Mouse (Mus musculus): ENCODE data around the gene Kcna7. TPM values are rescaled to one million over a fixed set of nuclear protein-coding genes. Genes with fewer than 3 reads are reported as not detected.

The Kcna7 gene
- polyA plus RNA-seq, 1 experiment from 2014 or later, result not detected

DNA sequence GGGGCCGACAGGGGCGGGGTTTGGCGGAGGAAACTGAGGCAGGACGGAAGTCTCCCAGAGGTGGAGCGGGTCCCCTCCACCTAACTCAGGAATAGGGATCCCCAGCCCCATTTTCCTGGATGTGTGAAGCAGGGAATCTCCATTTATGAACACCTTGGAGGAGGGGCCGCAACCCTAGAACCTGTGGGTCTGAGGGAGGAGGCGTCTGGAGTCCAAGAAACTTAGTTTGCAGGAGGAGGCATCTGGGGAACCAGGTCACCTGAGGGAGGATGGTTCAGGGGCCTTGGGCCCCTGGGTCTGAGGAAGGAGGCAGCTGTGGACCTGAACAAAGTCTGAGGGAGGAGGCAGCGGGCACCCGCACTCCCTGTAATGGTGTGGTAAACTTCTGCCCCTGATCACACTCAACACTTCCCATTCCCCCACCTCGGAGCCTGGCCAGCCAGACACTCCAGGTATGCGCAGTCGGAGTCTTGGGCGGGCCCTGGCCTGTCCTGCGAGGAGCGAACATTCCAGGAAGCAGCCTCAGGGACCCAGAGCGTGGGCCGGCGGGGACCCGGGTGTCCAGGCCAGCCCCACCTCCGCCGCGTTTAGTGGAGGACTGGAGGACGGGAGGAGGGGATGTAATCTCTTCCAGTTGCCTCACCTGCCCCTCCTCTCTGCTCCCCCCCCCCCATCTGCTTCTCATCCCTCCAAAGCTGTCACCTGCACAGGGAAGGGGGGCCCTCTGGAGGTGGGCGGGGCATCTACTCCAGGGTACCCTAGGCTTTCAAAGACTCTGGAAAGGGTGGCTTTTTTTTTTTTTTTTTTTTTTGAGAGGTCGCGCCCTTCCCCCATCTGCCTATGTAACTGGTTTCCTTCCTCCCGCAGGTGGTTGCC lies 8.6 kb downstream of the Kcna7 start:
- no peak overlapping the region for H3K27ac ChIP-seq
- H3K4me2 ChIP-seq (replicated peaks), result peak overlapping the region; percentile 78
- peak overlapping the region; percentile 62 for H3K9ac ChIP-seq
- H3K36me3 ChIP-seq, result no peaks in the 10 kb centered on the region
- H3K27me3 ChIP-seq, result peaks cover 99% of the 10 kb centered on the region
- H3K9me3 ChIP-seq (replicated peaks), result no peaks in the 10 kb centered on the region
- 2% methylated on average over 27 of the region's 27 CpGs for WGBS
- peak; percentile 23; the same call in 1 of the 2 replicates for ATAC-seq (ENCODE audit: low FRiP score)
- peak overlapping the region; percentile 44 for H3K4me3 ChIP-seq
- H3K4me1 ChIP-seq, result peaks cover 18% of the 10 kb centered on the region

DNA sequence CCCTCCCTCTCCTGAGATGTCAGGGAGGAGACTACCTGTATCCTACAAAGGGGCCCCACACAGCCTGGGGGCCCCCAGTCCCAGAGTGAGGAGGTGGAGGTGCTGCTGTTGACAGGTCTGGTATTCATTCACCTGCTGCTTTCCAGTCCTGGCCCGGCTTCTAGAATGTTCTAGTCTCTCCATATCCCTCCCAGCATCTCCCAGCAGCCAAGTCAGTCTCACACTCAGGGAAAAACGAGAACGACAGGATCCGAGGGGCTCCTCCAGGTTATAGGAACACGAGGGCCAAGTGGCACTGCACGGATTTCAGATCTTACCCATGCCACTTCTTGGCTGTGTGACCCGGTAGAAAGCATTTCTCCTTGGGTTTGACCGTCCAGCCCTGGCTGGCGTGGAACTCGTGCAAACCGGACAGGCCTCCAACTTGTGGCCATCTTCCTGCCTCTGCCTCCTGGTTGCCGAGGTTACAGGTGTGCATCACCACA lies 9.3 kb downstream of the Kcna7 start:
- WGBS, result 45% methylated on average over 12 of the region's 12 CpGs
- H3K36me3 ChIP-seq, result no peaks in the 10 kb centered on the region
- H3K9me3 ChIP-seq (replicated peaks), result no peaks in the 10 kb centered on the region
- H3K4me1 ChIP-seq, result peaks cover 18% of the 10 kb centered on the region
- no peak overlapping the region for H3K4me2 ChIP-seq (replicated peaks)
- H3K4me3 ChIP-seq, result no peak overlapping the region
- no peak overlapping the region for H3K27ac ChIP-seq
- no peak overlapping the region for H3K9ac ChIP-seq
- ATAC-seq (ENCODE audit: low FRiP score), result no peak
- peaks cover 99% of the 10 kb centered on the region for H3K27me3 ChIP-seq

DNA sequence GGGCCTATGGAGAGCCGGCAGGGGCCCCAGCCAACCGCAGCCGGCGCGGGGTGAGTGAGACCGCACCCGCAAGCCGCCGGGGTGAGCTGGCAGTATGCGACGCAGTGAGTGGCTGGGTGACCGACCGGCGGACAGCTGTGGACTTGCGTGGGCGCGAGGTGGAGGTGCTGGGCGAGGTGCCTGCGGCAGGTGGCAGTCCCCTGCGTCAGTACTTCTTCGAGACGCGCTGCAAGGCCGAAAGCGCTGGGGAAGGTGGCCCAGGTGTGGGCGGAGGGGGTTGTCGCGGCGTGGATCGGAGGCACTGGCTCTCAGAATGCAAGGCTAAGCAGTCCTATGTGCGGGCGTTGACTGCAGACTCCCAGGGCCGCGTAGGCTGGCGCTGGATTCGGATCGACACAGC lies 10.2 kb downstream of the Kcna7 start:
- Histone ChIP-seq H3K4me1 (peaks cover 18% of the 10 kb centered on the region), H3K9me3 (replicated peaks) (no peaks in the 10 kb centered on the region), H3K9ac (no peak overlapping the region), H3K4me2 (replicated peaks) (0 out of 2 replicates have a peak overlapping the region, but pooled peaks have one; percentile 6), H3K4me3 (0 out of 2 replicates have a peak overlapping the region, but pooled peaks have one; percentile 1), H3K27me3 (peaks cover 99% of the 10 kb centered on the region), H3K27ac (no peak overlapping the region), H3K36me3 (peaks cover 2% of the 10 kb centered on the region)
- WGBS, result 11% methylated on average over 37 of the region's 37 CpGs
- ATAC-seq (ENCODE audit: low FRiP score), result no peak

DNA sequence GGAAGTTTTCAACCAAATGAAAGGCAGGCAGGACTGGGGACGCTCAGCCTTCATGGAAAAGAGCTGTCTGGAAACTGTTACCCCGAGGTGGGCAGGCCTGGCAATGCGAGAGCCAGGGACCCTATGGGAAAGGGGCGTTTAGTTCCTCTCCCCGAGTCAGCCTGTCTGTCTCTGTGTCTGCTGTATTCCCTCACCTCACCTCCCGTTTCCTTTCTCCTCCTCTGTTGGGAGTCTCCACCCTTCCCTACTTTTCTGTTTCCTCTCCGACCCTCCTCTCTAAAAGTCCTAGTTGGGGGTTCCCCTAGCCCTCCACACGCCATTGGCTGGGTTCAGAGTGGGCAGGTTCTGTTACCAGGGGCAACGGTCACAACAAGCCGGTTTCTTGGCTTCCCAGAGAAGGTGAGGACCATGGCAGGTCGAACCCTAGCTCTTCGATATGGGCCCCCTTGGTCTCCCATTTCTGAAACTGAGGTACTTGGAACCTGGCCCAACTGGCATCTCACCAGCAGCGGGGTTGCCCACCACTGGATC lies 12.6 kb downstream of the Kcna7 start:
- Histone ChIP-seq H3K4me1 (peaks cover 17% of the 10 kb centered on the region), H3K9me3 (replicated peaks) (no peaks in the 10 kb centered on the region), H3K4me2 (replicated peaks) (no peak overlapping the region), H3K9ac (no peak overlapping the region), H3K4me3 (no peak overlapping the region), H3K36me3 (peaks cover 26% of the 10 kb centered on the region), H3K27ac (no peak overlapping the region), H3K27me3 (peaks cover 86% of the 10 kb centered on the region)
- no peak for ATAC-seq (ENCODE audit: low FRiP score)
- 10% methylated on average over 13 of the region's 13 CpGs for WGBS

- no peak for ATAC-seq (ENCODE audit: low FRiP score)
- Histone ChIP-seq H3K9ac (no peak overlapping the region), H3K9me3 (replicated peaks) (no peaks in the 10 kb centered on the region), H3K4me1 (peaks cover 5% of the 10 kb centered on the region; the same call in 1 of the 2 replicates), H3K4me3 (no peak overlapping the region), H3K27ac (no peak overlapping the region), H3K36me3 (peaks cover 46% of the 10 kb centered on the region), H3K4me2 (replicated peaks) (no peak overlapping the region), H3K27me3 (peaks cover 66% of the 10 kb centered on the region)
- 16% methylated on average over 27 of the region's 27 CpGs for WGBS
Observed at GRCm38 (mm10) chr7:45419859-45420614, 14.6 kb downstream of the Kcna7 start.

DNA sequence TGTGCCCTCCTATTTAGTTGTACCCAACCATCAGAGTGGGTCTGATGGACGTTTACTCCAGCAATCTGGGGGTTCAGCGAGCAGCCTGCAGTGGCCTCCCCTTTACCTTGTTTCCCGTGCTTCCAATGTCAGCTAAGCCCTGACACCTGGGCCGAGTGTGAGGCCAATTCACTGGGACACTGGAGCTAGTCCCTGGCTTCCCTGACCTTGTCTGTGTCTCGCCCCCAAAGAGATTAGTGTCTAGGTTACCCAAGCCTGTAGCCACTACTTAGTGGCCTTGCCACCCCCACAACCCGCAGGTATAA lies 15.1 kb downstream of the Kcna7 start, which contains the start of gene Lhb:
Gene Lhb (plus strand): TSS at position 206 of the 305 bp plus-strand sequence.
- Histone ChIP-seq H3K27ac (no peak within 1 kb of the TSS), H3K27me3 (peaks cover 61% of the 10 kb centered on the region), H3K9ac (no peak within 1 kb of the TSS), H3K4me3 (no peak within 1 kb of the TSS), H3K36me3 (peaks cover 51% of the 10 kb centered on the region), H3K4me1 (peaks cover 5% of the 10 kb centered on the region; the same call in 1 of the 2 replicates), H3K9me3 (replicated peaks) (no peaks in the 10 kb centered on the region), H3K4me2 (replicated peaks) (no peak within 1 kb of the TSS)
- WGBS, result 58% methylated on average over 6 of the region's 6 CpGs
- no peak for ATAC-seq (ENCODE audit: low FRiP score)

- WGBS, result 89% methylated on average over 14 of the region's 14 CpGs
- H3K4me1 ChIP-seq, result peaks cover 5% of the 10 kb centered on the region; the same call in 1 of the 2 replicates
- H3K4me2 ChIP-seq (replicated peaks), result no peak overlapping the region
- H3K9ac ChIP-seq, result no peak overlapping the region
- H3K9me3 ChIP-seq (replicated peaks), result no peaks in the 10 kb centered on the region
- H3K27ac ChIP-seq, result no peak overlapping the region
- no peak for ATAC-seq (ENCODE audit: low FRiP score)
- H3K36me3 ChIP-seq, result peaks cover 56% of the 10 kb centered on the region
- H3K4me3 ChIP-seq, result no peak overlapping the region
- H3K27me3 ChIP-seq, result peaks cover 54% of the 10 kb centered on the region
Observed at GRCm38 (mm10) chr7:45421194-45421593, 15.7 kb downstream of the Kcna7 start.

- Histone ChIP-seq H3K27me3 (peaks cover under 1% of the 10 kb centered on the region), H3K4me3 (no peak overlapping the region), H3K9ac (no peak overlapping the region), H3K36me3 (peaks cover 94% of the 10 kb centered on the region), H3K27ac (no peak overlapping the region), H3K4me2 (replicated peaks) (no peak overlapping the region), H3K4me1 (0 out of 2 replicates have a peak, but pooled peaks cover 3% of the 10 kb centered on the region), H3K9me3 (replicated peaks) (no peaks in the 10 kb centered on the region)
- WGBS, result 96% methylated on average over 8 of the region's 8 CpGs
- ATAC-seq (ENCODE audit: low FRiP score), result no peak
Observed at GRCm38 (mm10) chr7:45426556-45426955, 21.1 kb downstream of the Kcna7 start.

DNA sequence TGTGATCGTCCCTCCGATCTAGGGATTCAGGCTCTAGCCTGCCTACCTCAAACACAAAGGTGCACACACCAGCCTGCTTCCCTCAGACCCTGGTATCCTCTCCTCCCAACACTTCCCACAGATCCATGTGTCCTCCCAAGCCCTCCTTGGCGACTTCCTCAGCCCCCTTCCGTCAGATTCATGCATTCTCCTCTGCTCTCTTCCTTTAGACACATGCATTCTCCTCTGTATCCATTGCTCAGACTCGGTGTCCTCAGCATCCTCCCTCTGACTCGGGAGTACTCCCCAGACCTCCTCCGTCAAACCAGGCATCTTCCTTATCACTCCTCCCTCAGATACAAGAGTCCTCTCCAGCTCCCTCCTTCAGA lies 28.4 kb downstream of the Kcna7 start:
- peaks cover 44% of the 10 kb centered on the region for H3K4me1 ChIP-seq
- WGBS, result 1% methylated on average over 7 of the region's 7 CpGs
- peak overlapping the region; percentile 92 for H3K27ac ChIP-seq
- H3K9ac ChIP-seq, result peak overlapping the region; percentile 89
- H3K36me3 ChIP-seq, result peaks cover 33% of the 10 kb centered on the region
- H3K9me3 ChIP-seq (replicated peaks), result no peaks in the 10 kb centered on the region
- H3K4me3 ChIP-seq, result peak overlapping the region; percentile 88
- no peak; the same call in 1 of the 2 replicates for ATAC-seq (ENCODE audit: low FRiP score)
- H3K27me3 ChIP-seq, result no peaks in the 10 kb centered on the region
- peak overlapping the region; percentile 99 for H3K4me2 ChIP-seq (replicated peaks)

DNA sequence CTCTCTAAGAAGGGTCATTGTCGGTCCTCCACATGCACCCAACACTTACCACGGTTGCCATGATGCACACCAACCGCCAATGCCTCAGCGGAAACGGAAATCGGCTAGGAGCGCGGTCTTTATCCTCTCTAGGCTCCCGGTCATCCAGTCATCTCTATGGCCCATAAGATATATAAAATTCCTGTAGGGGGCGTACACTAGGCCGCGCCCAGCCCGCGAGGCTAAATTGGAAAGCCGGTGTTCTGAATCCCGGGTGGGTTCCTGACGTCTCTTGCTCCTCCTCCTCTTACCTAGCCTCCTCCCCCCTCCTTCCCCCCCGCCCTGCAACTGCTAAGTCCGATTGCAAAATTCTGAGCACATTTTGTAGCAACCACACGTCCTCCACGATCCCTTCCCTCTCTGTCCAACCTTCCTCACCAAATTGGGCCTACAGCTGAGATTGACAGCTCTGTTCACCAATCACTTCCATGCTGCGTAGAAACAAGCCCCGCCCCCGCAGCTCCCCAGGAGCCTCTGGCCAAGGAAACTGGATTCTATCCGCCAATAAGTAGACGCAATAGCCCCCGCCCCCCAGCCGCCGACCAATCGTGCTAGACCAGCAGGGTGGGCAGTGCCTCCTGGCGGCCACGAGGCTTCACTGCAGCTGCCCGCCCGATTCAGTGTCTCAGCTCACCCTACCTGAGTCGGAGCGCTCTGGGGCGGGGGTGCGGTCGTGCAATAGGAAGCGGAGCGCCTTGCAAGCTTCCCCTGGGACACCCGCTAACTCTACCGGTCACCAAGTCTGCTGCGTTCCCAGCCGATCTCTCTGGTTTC lies 29.0 kb downstream of the Kcna7 start, which contains the start of gene Gys1:
Gene Gys1 (plus strand): TSS at position 642 of the 813 bp plus-strand sequence.
- peaks cover 44% of the 10 kb centered on the region for H3K4me1 ChIP-seq
- ATAC-seq (ENCODE audit: low FRiP score), result peak; percentile 97
- H3K4me2 ChIP-seq (replicated peaks), result peak within 1 kb of the TSS; percentile 99
- peak within 1 kb of the TSS; percentile 88 for H3K4me3 ChIP-seq
- peak within 1 kb of the TSS; percentile 92 for H3K27ac ChIP-seq
- peaks cover 27% of the 10 kb centered on the region for H3K36me3 ChIP-seq
- no peaks in the 10 kb centered on the region for H3K9me3 ChIP-seq (replicated peaks)
- no peaks in the 10 kb centered on the region for H3K27me3 ChIP-seq
- H3K9ac ChIP-seq, result peak within 1 kb of the TSS; percentile 89
- under 1% methylated on average over 45 of the region's 45 CpGs for WGBS

DNA sequence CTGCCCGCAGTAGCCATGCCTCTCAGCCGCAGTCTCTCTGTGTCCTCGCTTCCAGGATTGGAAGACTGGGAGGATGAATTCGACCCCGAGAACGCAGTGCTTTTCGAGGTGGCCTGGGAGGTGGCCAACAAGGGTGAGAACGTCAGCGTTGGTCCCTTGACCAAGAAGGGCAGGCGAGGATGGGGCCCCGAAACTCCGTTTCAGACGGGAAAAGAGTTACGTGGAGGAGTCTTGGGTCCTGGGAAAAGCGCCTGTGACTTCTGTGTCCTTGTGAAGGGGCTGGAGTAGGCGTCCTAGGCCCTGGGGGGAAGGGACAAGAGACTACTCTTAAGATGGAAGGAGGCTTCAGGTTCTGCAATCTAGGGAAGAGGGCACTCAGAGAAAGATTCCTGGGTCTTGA lies 29.6 kb downstream of the Kcna7 start:
- peak overlapping the region; percentile 99 for H3K4me2 ChIP-seq (replicated peaks)
- peak overlapping the region; percentile 88 for H3K4me3 ChIP-seq
- H3K27ac ChIP-seq, result peak overlapping the region; percentile 14; the same call in 1 of the 2 replicates
- peaks cover 44% of the 10 kb centered on the region for H3K4me1 ChIP-seq
- 5% methylated on average over 16 of the region's 16 CpGs for WGBS
- ATAC-seq (ENCODE audit: low FRiP score), result no peak
- H3K36me3 ChIP-seq, result peaks cover 26% of the 10 kb centered on the region
- H3K9ac ChIP-seq, result peak overlapping the region; percentile 62
- no peaks in the 10 kb centered on the region for H3K27me3 ChIP-seq
- no peaks in the 10 kb centered on the region for H3K9me3 ChIP-seq (replicated peaks)
